Mouse (Mus musculus): ENCODE data around the gene Wdfy3. TPM values are rescaled to one million over a fixed set of nuclear protein-coding genes. Genes with fewer than 3 reads are reported as not detected.
"Not testable (repeated sequence)": the region's sequence is repeated elsewhere in the genome, so short reads cannot be mapped to it uniquely, and the experiment has no call there.

Gene Wdfy3
- polyA plus RNA-seq, 1 experiment from 2014 or later, result 33.2 TPM

GRCm38 (mm10) chr5:101986694-101987093 is 83.0 kb downstream of the Wdfy3 start:
- 77% methylated on average over 3 of the region's 3 CpGs for WGBS
- no peak for DNase-seq (ENCODE audit: low spot score)

GRCm38 (mm10) chr5:101982239-101982638 is 87.5 kb downstream of the Wdfy3 start:
- H3K27ac ChIP-seq (ENCODE audit: low read depth, low read length), result no peak overlapping the region
- 79% methylated on average over 5 of the region's 5 CpGs for WGBS

More at GRCm38 (mm10) chr5:101986694-101987093, 83.0 kb downstream of the Wdfy3 start:
- no peaks in the 10 kb centered on the region for H3K4me1 ChIP-seq (replicated peaks; ENCODE audit: control insufficient read depth, insufficient read depth, low read length)
- H3K27ac ChIP-seq (ENCODE audit: low read depth, low read length), result no peak overlapping the region
- no peaks in the 10 kb centered on the region for H3K9me3 ChIP-seq (ENCODE audit: control insufficient read depth, low read length)
- no peak overlapping the region for H3K9ac ChIP-seq (ENCODE audit: low read depth, low read length)
- H3K4me3 ChIP-seq (ENCODE audit: low read depth, low read length), result no peak overlapping the region
- no peak for ATAC-seq (ENCODE audit: low FRiP score)
- no peak overlapping the region for H3K4me2 ChIP-seq (replicated peaks; ENCODE audit: low read depth, low read length)
- H3K27me3 ChIP-seq (ENCODE audit: control insufficient read depth, insufficient read depth, low read length), result no peaks in the 10 kb centered on the region
- no peaks in the 10 kb centered on the region for H3K36me3 ChIP-seq (ENCODE audit: control insufficient read depth, insufficient read depth, low read length)

GRCm38 (mm10) chr5:101979594-101979993 is 90.1 kb downstream of the Wdfy3 start:
- DNase-seq (ENCODE audit: low spot score), result no peak
- Histone ChIP-seq H3K27me3 (ENCODE audit: control insufficient read depth, insufficient read depth, low read length) (no peaks in the 10 kb centered on the region), H3K4me3 (ENCODE audit: low read depth, low read length) (no peak overlapping the region), H3K36me3 (ENCODE audit: control insufficient read depth, insufficient read depth, low read length) (no peaks in the 10 kb centered on the region), H3K4me2 (replicated peaks; ENCODE audit: low read depth, low read length) (no peak overlapping the region), H3K4me1 (replicated peaks; ENCODE audit: control insufficient read depth, insufficient read depth, low read length) (no peaks in the 10 kb centered on the region), H3K27ac (ENCODE audit: low read depth, low read length) (no peak overlapping the region), H3K9ac (ENCODE audit: low read depth, low read length) (no peak overlapping the region), H3K9me3 (ENCODE audit: control insufficient read depth, low read length) (no peaks in the 10 kb centered on the region)
- 95% methylated on average over 6 of the region's 6 CpGs for WGBS
- ATAC-seq (ENCODE audit: low FRiP score), result no peak

More at GRCm38 (mm10) chr5:101982239-101982638, 87.5 kb downstream of the Wdfy3 start:
- ATAC-seq (ENCODE audit: low FRiP score) (no peak), DNase-seq (ENCODE audit: low spot score) (no peak)
- H3K27me3 ChIP-seq (ENCODE audit: control insufficient read depth, insufficient read depth, low read length), result no peaks in the 10 kb centered on the region
- no peaks in the 10 kb centered on the region for H3K36me3 ChIP-seq (ENCODE audit: control insufficient read depth, insufficient read depth, low read length)
- no peak overlapping the region for H3K4me2 ChIP-seq (replicated peaks; ENCODE audit: low read depth, low read length)
- H3K9ac ChIP-seq (ENCODE audit: low read depth, low read length), result no peak overlapping the region
- no peaks in the 10 kb centered on the region for H3K9me3 ChIP-seq (ENCODE audit: control insufficient read depth, low read length)
- H3K4me1 ChIP-seq (replicated peaks; ENCODE audit: control insufficient read depth, insufficient read depth, low read length), result no peaks in the 10 kb centered on the region
- H3K4me3 ChIP-seq (ENCODE audit: low read depth, low read length), result no peak overlapping the region

- H3K4me1 ChIP-seq (replicated peaks; ENCODE audit: control insufficient read depth, insufficient read depth, low read length); H3K4me3 ChIP-seq (ENCODE audit: low read depth, low read length); H3K4me2 ChIP-seq (replicated peaks; ENCODE audit: low read depth, low read length); DNase-seq (ENCODE audit: low spot score); H3K27me3 ChIP-seq (ENCODE audit: control insufficient read depth, insufficient read depth, low read length); H3K36me3 ChIP-seq (ENCODE audit: control insufficient read depth, insufficient read depth, low read length); H3K9me3 ChIP-seq (ENCODE audit: control insufficient read depth, low read length); ATAC-seq (ENCODE audit: low FRiP score); H3K27ac ChIP-seq (ENCODE audit: low read depth, low read length); H3K9ac ChIP-seq (ENCODE audit: low read depth, low read length): not testable (repeated sequence)
- WGBS, result 84% methylated on average over 4 of the region's 4 CpGs
Observed at GRCm38 (mm10) chr5:101972594-101972993, 97.1 kb downstream of the Wdfy3 start.

- 45% methylated on average over 12 of the region's 12 CpGs for WGBS
- Histone ChIP-seq H3K4me2 (replicated peaks; ENCODE audit: low read depth, low read length) (no peak overlapping the region), H3K27ac (ENCODE audit: low read depth, low read length) (no peak overlapping the region), H3K27me3 (ENCODE audit: control insufficient read depth, insufficient read depth, low read length) (no peaks in the 10 kb centered on the region), H3K4me1 (replicated peaks; ENCODE audit: control insufficient read depth, insufficient read depth, low read length) (0 out of 2 replicates have a peak, but pooled peaks cover 2% of the 10 kb centered on the region), H3K4me3 (ENCODE audit: low read depth, low read length) (no peak overlapping the region), H3K9ac (ENCODE audit: low read depth, low read length) (no peak overlapping the region), H3K9me3 (ENCODE audit: control insufficient read depth, low read length) (no peaks in the 10 kb centered on the region), H3K36me3 (ENCODE audit: control insufficient read depth, insufficient read depth, low read length) (no peaks in the 10 kb centered on the region)
- DNase-seq (ENCODE audit: low spot score), result no peak
- ATAC-seq (ENCODE audit: low FRiP score), result no peak
Observed at GRCm38 (mm10) chr5:101968153-101968851, 101.4 kb downstream of the Wdfy3 start.

- H3K9me3 ChIP-seq (ENCODE audit: control insufficient read depth, low read length), result no peaks in the 10 kb centered on the region
- no peaks in the 10 kb centered on the region for H3K36me3 ChIP-seq (ENCODE audit: control insufficient read depth, insufficient read depth, low read length)
- 0 out of 2 replicates have a peak, but pooled peaks cover 2% of the 10 kb centered on the region for H3K4me1 ChIP-seq (replicated peaks; ENCODE audit: control insufficient read depth, insufficient read depth, low read length)
- no peak overlapping the region for H3K4me3 ChIP-seq (ENCODE audit: low read depth, low read length)
- H3K27ac ChIP-seq (ENCODE audit: low read depth, low read length), result no peak overlapping the region
- no peak for ATAC-seq (ENCODE audit: low FRiP score)
- H3K27me3 ChIP-seq (ENCODE audit: control insufficient read depth, insufficient read depth, low read length), result no peaks in the 10 kb centered on the region
- H3K9ac ChIP-seq (ENCODE audit: low read depth, low read length), result no peak overlapping the region
- no peak for DNase-seq (ENCODE audit: low spot score)
- 62% methylated on average over 2 of the region's 2 CpGs for WGBS
- H3K4me2 ChIP-seq (replicated peaks; ENCODE audit: low read depth, low read length), result no peak overlapping the region
Observed at GRCm38 (mm10) chr5:101967832-101968152, 101.9 kb downstream of the Wdfy3 start.

GRCm38 (mm10) chr5:101962824-101963223 is 106.9 kb downstream of the Wdfy3 start:
- Histone ChIP-seq H3K4me2 (replicated peaks; ENCODE audit: low read depth, low read length) (no peak overlapping the region), H3K9me3 (ENCODE audit: control insufficient read depth, low read length) (no peaks in the 10 kb centered on the region), H3K36me3 (ENCODE audit: control insufficient read depth, insufficient read depth, low read length) (peaks cover 5% of the 10 kb centered on the region; the same call in 1 of the 2 replicates), H3K27ac (ENCODE audit: low read depth, low read length) (no peak overlapping the region), H3K27me3 (ENCODE audit: control insufficient read depth, insufficient read depth, low read length) (no peaks in the 10 kb centered on the region), H3K4me3 (ENCODE audit: low read depth, low read length) (no peak overlapping the region), H3K9ac (ENCODE audit: low read depth, low read length) (no peak overlapping the region), H3K4me1 (replicated peaks; ENCODE audit: control insufficient read depth, insufficient read depth, low read length) (no peaks in the 10 kb centered on the region)
- no peak for ATAC-seq (ENCODE audit: low FRiP score)
- 88% methylated on average over 4 of the region's 4 CpGs for WGBS
- DNase-seq (ENCODE audit: low spot score), result no peak

- WGBS, result 97% methylated on average over 13 of the region's 13 CpGs
- no peak overlapping the region for H3K9ac ChIP-seq (ENCODE audit: low read depth, low read length)
- no peak for ATAC-seq (ENCODE audit: low FRiP score)
- H3K36me3 ChIP-seq (ENCODE audit: control insufficient read depth, insufficient read depth, low read length), result peaks cover 5% of the 10 kb centered on the region; the same call in 1 of the 2 replicates
- no peaks in the 10 kb centered on the region for H3K27me3 ChIP-seq (ENCODE audit: control insufficient read depth, insufficient read depth, low read length)
- no peaks in the 10 kb centered on the region for H3K4me1 ChIP-seq (replicated peaks; ENCODE audit: control insufficient read depth, insufficient read depth, low read length)
- H3K9me3 ChIP-seq (ENCODE audit: control insufficient read depth, low read length), result no peaks in the 10 kb centered on the region
- H3K27ac ChIP-seq (ENCODE audit: low read depth, low read length), result no peak overlapping the region
- no peak for DNase-seq (ENCODE audit: low spot score)
- H3K4me2 ChIP-seq (replicated peaks; ENCODE audit: low read depth, low read length), result no peak overlapping the region
- H3K4me3 ChIP-seq (ENCODE audit: low read depth, low read length), result no peak overlapping the region
Observed at GRCm38 (mm10) chr5:101959369-101959768, 110.4 kb downstream of the Wdfy3 start.

- no peak overlapping the region for H3K4me2 ChIP-seq (replicated peaks; ENCODE audit: low read depth, low read length)
- H3K27ac ChIP-seq (ENCODE audit: low read depth, low read length), result no peak overlapping the region
- DNase-seq (ENCODE audit: low spot score) (no peak), ATAC-seq (ENCODE audit: low FRiP score) (no peak)
- H3K9me3 ChIP-seq (ENCODE audit: control insufficient read depth, low read length), result no peaks in the 10 kb centered on the region
- H3K9ac ChIP-seq (ENCODE audit: low read depth, low read length), result no peak overlapping the region
- no peak overlapping the region for H3K4me3 ChIP-seq (ENCODE audit: low read depth, low read length)
- H3K27me3 ChIP-seq (ENCODE audit: control insufficient read depth, insufficient read depth, low read length), result no peaks in the 10 kb centered on the region
- peaks cover 5% of the 10 kb centered on the region; the same call in 1 of the 2 replicates for H3K36me3 ChIP-seq (ENCODE audit: control insufficient read depth, insufficient read depth, low read length)
- WGBS, result 96% methylated on average over 4 of the region's 4 CpGs
- no peaks in the 10 kb centered on the region for H3K4me1 ChIP-seq (replicated peaks; ENCODE audit: control insufficient read depth, insufficient read depth, low read length)
Observed at GRCm38 (mm10) chr5:101958941-101959340, 110.8 kb downstream of the Wdfy3 start.

All from hindbrain, embryonic 11.5 days (tissue).